Comparison of ENCODE assay signal across 24 mouse cellular contexts in genomic region chr15:61365511-61365910, GRCm38 (mm10).
DNase-seq lines count a peak whose midpoint lies in the region; ATAC-seq and TF ChIP-seq lines count a peak whose summit lies in the region.
"Had no signal": no experiment of that assay in that cellular context is flagged by ENCODE, and none has a peak within 500 bp of the region (broad histone marks: within the 10 kb centered on the region; RNA-seq: fewer than 3 reads in every experiment).

No protein-coding gene starts in this region.

- H3K4me3 ChIP-seq in forebrain, embryonic 14.5 days (ENCODE audit: low read depth, low read length): no peak overlapping the region
- H3K4me3 ChIP-seq in forebrain, embryonic 13.5 days: no peak overlapping the region
- no peak overlapping the region for H3K4me3 ChIP-seq in lung, embryonic 14.5 days (ENCODE audit: low read depth, low read length)
- no peak overlapping the region for H3K4me3 ChIP-seq in lung, embryonic 16.5 days (ENCODE audit: low read length)
- no peak overlapping the region for H3K4me3 ChIP-seq in stomach, embryonic 15.5 days (replicated peaks)
- no peak overlapping the region for H3K4me3 ChIP-seq in stomach, postnatal 0 days (ENCODE audit: low read depth, low read length)
- H3K4me3 ChIP-seq: embryonic facial prominence, embryonic 10.5 days; embryonic facial prominence, embryonic 12.5 days; forebrain, embryonic 15.5 days had no signal

- no peak overlapping the region for H3K4me2 ChIP-seq in forebrain, embryonic 14.5 days (ENCODE audit: low read length)
- no peak overlapping the region for H3K4me2 ChIP-seq in forebrain, embryonic 13.5 days
- H3K4me2 ChIP-seq in lung, embryonic 14.5 days: no peak overlapping the region
- no peak overlapping the region for H3K4me2 ChIP-seq in lung, embryonic 16.5 days (ENCODE audit: low read depth, low read length)
- no peak overlapping the region for H3K4me2 ChIP-seq in stomach, embryonic 15.5 days
- H3K4me2 ChIP-seq in stomach, postnatal 0 days (replicated peaks; ENCODE audit: low read depth): no peak overlapping the region
- H3K4me2 ChIP-seq: embryonic facial prominence, embryonic 12.5 days; forebrain, embryonic 15.5 days had no signal

- no peaks in the 10 kb centered on the region for H3K9me3 ChIP-seq in forebrain, embryonic 14.5 days (replicated peaks; ENCODE audit: control insufficient read depth, low read length)
- no peaks in the 10 kb centered on the region for H3K9me3 ChIP-seq in forebrain, embryonic 13.5 days (replicated peaks)
- no peaks in the 10 kb centered on the region for H3K9me3 ChIP-seq in lung, embryonic 14.5 days (ENCODE audit: low read depth, low read length)
- H3K9me3 ChIP-seq in lung, embryonic 16.5 days (ENCODE audit: control insufficient read depth, low read length): no peaks in the 10 kb centered on the region
- H3K9me3 ChIP-seq in stomach, embryonic 15.5 days: no peaks in the 10 kb centered on the region
- no peaks in the 10 kb centered on the region for H3K9me3 ChIP-seq in stomach, postnatal 0 days (ENCODE audit: control insufficient read depth, low read length)
- H3K9me3 ChIP-seq: embryonic facial prominence, embryonic 10.5 days; embryonic facial prominence, embryonic 12.5 days; forebrain, embryonic 15.5 days; G1E had no signal

- peaks cover 7% of the 10 kb centered on the region; the same call in 1 of the 2 replicates for H3K4me1 ChIP-seq in forebrain, embryonic 14.5 days (ENCODE audit: control insufficient read depth, insufficient read depth, low read length)
- H3K4me1 ChIP-seq in forebrain, embryonic 13.5 days: no peaks in the 10 kb centered on the region
- H3K4me1 ChIP-seq in lung, embryonic 14.5 days (ENCODE audit: insufficient read depth): no peaks in the 10 kb centered on the region
- H3K4me1 ChIP-seq in lung, embryonic 16.5 days (replicated peaks; ENCODE audit: control insufficient read depth, insufficient read depth, low read length): peaks cover 5% of the 10 kb centered on the region
- no peaks in the 10 kb centered on the region for H3K4me1 ChIP-seq in stomach, embryonic 15.5 days
- H3K4me1 ChIP-seq in stomach, postnatal 0 days (replicated peaks; ENCODE audit: control insufficient read depth, insufficient read depth): no peaks in the 10 kb centered on the region
- H3K4me1 ChIP-seq: embryonic facial prominence, embryonic 12.5 days; forebrain, embryonic 15.5 days had no signal

- H3K27me3 ChIP-seq in forebrain, embryonic 14.5 days (replicated peaks; ENCODE audit: control insufficient read depth, insufficient read depth, low read length): no peaks in the 10 kb centered on the region
- no peaks in the 10 kb centered on the region for H3K27me3 ChIP-seq in forebrain, embryonic 13.5 days
- no peaks in the 10 kb centered on the region for H3K27me3 ChIP-seq in lung, embryonic 14.5 days (ENCODE audit: insufficient read depth, low read length)
- no peaks in the 10 kb centered on the region for H3K27me3 ChIP-seq in lung, embryonic 16.5 days (ENCODE audit: control insufficient read depth, insufficient read depth, low read depth, low read length)
- H3K27me3 ChIP-seq in stomach, embryonic 15.5 days (replicated peaks): no peaks in the 10 kb centered on the region
- H3K27me3 ChIP-seq in stomach, postnatal 0 days (ENCODE audit: control insufficient read depth, insufficient read depth, low read length): no peaks in the 10 kb centered on the region
- H3K27me3 ChIP-seq: CH12.LX; embryonic facial prominence, embryonic 12.5 days; forebrain, embryonic 15.5 days; Patski had no signal

- peak; percentile 30 for DNase-seq in forebrain, embryonic 14.5 days (ENCODE audit: low spot score)
- DNase-seq in lung, embryonic 14.5 days: peak; percentile 67
- DNase-seq in lung, postnatal 10 days: no peak
- DNase-seq in lung, postnatal 14 days: no peak
- no peak for DNase-seq in stomach, postnatal 0 days (ENCODE audit: low spot score)
- DNase-seq: adrenal gland, adult 8-10 months; adrenal gland, postnatal 36 days; B cell, adult 2 months; cerebellum, adult 11 months; cerebellum, adult 18-20 months; cerebellum, adult 8-10 months; cerebellum, postnatal 25 days; forebrain, postnatal 0 days had no signal

- H3K36me3 ChIP-seq in forebrain, embryonic 14.5 days (ENCODE audit: control insufficient read depth, insufficient read depth, low read length): no peaks in the 10 kb centered on the region
- no peaks in the 10 kb centered on the region for H3K36me3 ChIP-seq in forebrain, embryonic 13.5 days (ENCODE audit: poor library complexity, severe bottlenecking)
- no peaks in the 10 kb centered on the region for H3K36me3 ChIP-seq in lung, embryonic 14.5 days (ENCODE audit: insufficient read depth)
- H3K36me3 ChIP-seq in lung, embryonic 16.5 days (ENCODE audit: control insufficient read depth, insufficient read depth, low read length): no peaks in the 10 kb centered on the region
- H3K36me3 ChIP-seq in stomach, embryonic 15.5 days: no peaks in the 10 kb centered on the region
- no peaks in the 10 kb centered on the region for H3K36me3 ChIP-seq in stomach, postnatal 0 days (ENCODE audit: control insufficient read depth, insufficient read depth, low read length)
- H3K36me3 ChIP-seq: embryonic facial prominence, embryonic 10.5 days; embryonic facial prominence, embryonic 12.5 days; forebrain, embryonic 15.5 days; G1E had no signal

- TF ChIP-seq CTCF in lung, embryonic 14.5 days (IDR thresholded peaks at IDR 0.05; ENCODE audit: low read depth): no peak
- TF ChIP-seq CTCF in stomach, postnatal 0 days (IDR thresholded peaks at IDR 0.05; ENCODE audit: low read depth): no peak

- TF ChIP-seq EP300 in stomach, postnatal 0 days (optimal IDR thresholded peaks at IDR 0.05): no peak

- WGBS in forebrain, embryonic 14.5 days: 37% methylated on average over 5 of the region's 5 CpGs
- WGBS in forebrain, embryonic 13.5 days: 53% methylated on average over 5 of the region's 5 CpGs
- 62% methylated on average over 5 of the region's 5 CpGs for WGBS in lung, embryonic 14.5 days
- 44% methylated on average over 5 of the region's 5 CpGs for WGBS in lung, embryonic 16.5 days
- WGBS in stomach, embryonic 15.5 days: 82% methylated on average over 5 of the region's 5 CpGs
- 87% methylated on average over 5 of the region's 5 CpGs for WGBS in stomach, postnatal 0 days

- no peak overlapping the region for H3K27ac ChIP-seq in forebrain, embryonic 14.5 days (ENCODE audit: low read depth, low read length)
- H3K27ac ChIP-seq in forebrain, embryonic 13.5 days: no peak overlapping the region
- H3K27ac ChIP-seq in lung, embryonic 14.5 days (ENCODE audit: low read depth): peak overlapping the region; percentile 8; the same call in 1 of the 2 replicates
- peak overlapping the region; percentile 62; the same call in 1 of the 2 replicates for H3K27ac ChIP-seq in lung, embryonic 16.5 days (ENCODE audit: low read length)
- H3K27ac ChIP-seq in stomach, embryonic 15.5 days: peak overlapping the region; percentile 6; the same call in 1 of the 2 replicates
- H3K27ac ChIP-seq in stomach, postnatal 0 days (replicated peaks): no peak overlapping the region
- H3K27ac ChIP-seq: embryonic facial prominence, embryonic 10.5 days; embryonic facial prominence, embryonic 12.5 days; forebrain, embryonic 15.5 days had no signal

- no peak for ATAC-seq in forebrain, embryonic 14.5 days
- no peak for ATAC-seq in forebrain, embryonic 13.5 days
- ATAC-seq in lung, embryonic 14.5 days (ENCODE audit: insufficient read depth): peak; percentile 45; the same call in 1 of the 2 replicates
- peak; percentile 37 for ATAC-seq in lung, embryonic 16.5 days (ENCODE audit: low read depth)
- ATAC-seq in stomach, embryonic 15.5 days (ENCODE audit: insufficient read depth, low FRiP score, low read depth): no peak
- no peak for ATAC-seq in stomach, postnatal 0 days (ENCODE audit: low FRiP score, low TSS enrichment)
- ATAC-seq: activated CD4-positive, CD25-positive, alpha-beta regulatory T cell, adult 4 months; CD4-positive, CD25-positive, alpha-beta regulatory T cell, adult 4 months; forebrain, embryonic 15.5 days; forebrain, postnatal 0 days; Patski had no signal

- no peak overlapping the region for H3K9ac ChIP-seq in forebrain, embryonic 14.5 days (ENCODE audit: low read length)
- no peak overlapping the region for H3K9ac ChIP-seq in forebrain, embryonic 13.5 days
- no peak overlapping the region for H3K9ac ChIP-seq in lung, embryonic 14.5 days
- H3K9ac ChIP-seq in lung, embryonic 16.5 days (ENCODE audit: low read length): no peak overlapping the region
- no peak overlapping the region for H3K9ac ChIP-seq in stomach, embryonic 15.5 days
- H3K9ac ChIP-seq in stomach, postnatal 0 days (ENCODE audit: low read length): no peak overlapping the region
- H3K9ac ChIP-seq: embryonic facial prominence, embryonic 12.5 days; forebrain, embryonic 15.5 days; forebrain, postnatal 0 days had no signal

Comparison
In these comparisons a context has a peak if more than half of its experiments do, and no peak if none do; other contexts are left out.
1. DNase-seq: peak in forebrain, embryonic 14.5 days (single experiment) and lung, embryonic 14.5 days (single experiment); none in lung, postnatal 10 days (single experiment), lung, postnatal 14 days (single experiment) and stomach, postnatal 0 days (single experiment).
2. H3K27ac ChIP-seq: peak in lung, embryonic 14.5 days (single experiment), lung, embryonic 16.5 days (single experiment) and stomach, embryonic 15.5 days (single experiment); none in forebrain, embryonic 14.5 days (single experiment), forebrain, embryonic 13.5 days (single experiment) and stomach, postnatal 0 days (single experiment).
3. ATAC-seq: peak in lung, embryonic 14.5 days (single experiment) and lung, embryonic 16.5 days (single experiment); none in forebrain, embryonic 14.5 days (single experiment), forebrain, embryonic 13.5 days (single experiment), stomach, embryonic 15.5 days (single experiment) and stomach, postnatal 0 days (single experiment).